Mouse (Mus musculus) layer of hippocampus, adult 2 months (tissue): ENCODE results near the gene Rad51d. TPM values are rescaled to one million over a fixed set of nuclear protein-coding genes. Genes with fewer than 3 reads are reported as not detected.
A peak's percentile ranks its signal among the peaks of the same experiment; 100 is the strongest.

Experiments used
- DNase-seq, 2 experiments: peaks; one replicate each; pipeline ENCODE4 v3.0.0; 2022; ENCODE audit warnings: low spot score in 2 of 2
- H3K27ac ChIP-seq: fragments of 200-600 bp; 2 replicates; pipeline ENCODE4 v1.8.1; 2022
- H3K4me3 ChIP-seq: fragments of 200-600 bp; 2 replicates; pipeline ENCODE4 v1.8.1; 2022; ENCODE audit warnings: mild to moderate bottlenecking
- CTCF ChIP-seq: fragments of 200-600 bp; conservative IDR thresholded peaks from 2 replicates; pipeline ENCODE4 v1.8.1; 2022; ENCODE audit warnings: antibody characterized with exemption, mild to moderate bottlenecking, moderate library complexity
- total RNA-seq, 2 experiments: library from RNA; stranded (reverse); gene quantifications; 2 replicates each; pipeline ENCODE4 v1.2.3; 2021

Gene Rad51d
- total RNA-seq, 2 experiments from 2014 or later, result 15.1 to 16.4 TPM

GRCm38 (mm10) chr11:82861558-82861957, 28.9 kb downstream of the Rad51d start:
- Histone ChIP-seq H3K27ac (no peak overlapping the region), H3K4me3 (no peak overlapping the region)
- TF ChIP-seq CTCF, result no peak
- no peak for DNase-seq

- DNase-seq, result no peak
- no peak overlapping the region for H3K27ac ChIP-seq
- no peak overlapping the region for H3K4me3 ChIP-seq
- TF ChIP-seq CTCF, result no peak
Measured at GRCm38 (mm10) chr11:82860759-82861158, 29.7 kb downstream of the Rad51d start.

- TF ChIP-seq CTCF, result no peak
- Histone ChIP-seq H3K27ac (peak overlapping the region; percentile 64), H3K4me3 (no peak overlapping the region)
- no peak for DNase-seq
Measured at GRCm38 (mm10) chr11:82857307-82857848, 33.0 kb downstream of the Rad51d start.

- DNase-seq, result no peak
- peak overlapping the region; percentile 64; the same call in 1 of the 2 replicates for H3K27ac ChIP-seq
- TF ChIP-seq CTCF, result no peak
- H3K4me3 ChIP-seq, result no peak overlapping the region
Measured at GRCm38 (mm10) chr11:82856032-82856431, 34.4 kb downstream of the Rad51d start.

GRCm38 (mm10) chr11:82855327-82855973, 35.0 kb downstream of the Rad51d start:
- Histone ChIP-seq H3K27ac (peak overlapping the region; percentile 15), H3K4me3 (no peak overlapping the region)
- DNase-seq, result no peak
- TF ChIP-seq CTCF, result no peak

- Histone ChIP-seq H3K4me3 (no peak overlapping the region), H3K27ac (no peak overlapping the region)
- TF ChIP-seq CTCF, result no peak
- no peak for DNase-seq
Measured at GRCm38 (mm10) chr11:82854111-82854510, 36.3 kb downstream of the Rad51d start.

GRCm38 (mm10) chr11:82852958-82853357, 37.5 kb downstream of the Rad51d start:
- no peak for DNase-seq
- no peak for TF ChIP-seq CTCF
- H3K4me3 ChIP-seq, result no peak overlapping the region
- H3K27ac ChIP-seq, result no peak overlapping the region

GRCm38 (mm10) chr11:82852540-82852939, 37.9 kb downstream of the Rad51d start:
- H3K27ac ChIP-seq, result no peak overlapping the region
- no peak overlapping the region for H3K4me3 ChIP-seq
- TF ChIP-seq CTCF, result no peak
- DNase-seq, result no peak

GRCm38 (mm10) chr11:82852115-82852514, 38.3 kb downstream of the Rad51d start:
- DNase-seq, result no peak
- Histone ChIP-seq H3K4me3 (no peak overlapping the region), H3K27ac (no peak overlapping the region)
- no peak for TF ChIP-seq CTCF

- 0 out of 2 replicates have a peak overlapping the region, but pooled peaks have one; percentile 39 for H3K27ac ChIP-seq
- no peak for TF ChIP-seq CTCF
- no peak overlapping the region for H3K4me3 ChIP-seq
- DNase-seq, result no peak
Measured at GRCm38 (mm10) chr11:82850259-82850658, 40.2 kb downstream of the Rad51d start.

- peak overlapping the region; percentile 49; the same call in 1 of the 2 replicates for H3K27ac ChIP-seq
- no peak for DNase-seq
- H3K4me3 ChIP-seq, result no peak overlapping the region
- no peak for TF ChIP-seq CTCF
Measured at GRCm38 (mm10) chr11:82847571-82848000, 42.8 kb downstream of the Rad51d start.

- no peak overlapping the region for H3K4me3 ChIP-seq
- no peak for TF ChIP-seq CTCF
- DNase-seq, result no peak
- peak overlapping the region; percentile 49; the same call in 1 of the 2 replicates for H3K27ac ChIP-seq
Measured at GRCm38 (mm10) chr11:82846938-82847337, 43.5 kb downstream of the Rad51d start.

- Histone ChIP-seq H3K4me3 (peak overlapping the region; percentile 11; the same call in 1 of the 2 replicates), H3K27ac (peak overlapping the region; percentile 86)
- TF ChIP-seq CTCF, result no peak
- DNase-seq, result no peak
Measured at GRCm38 (mm10) chr11:82846079-82846436, 44.4 kb downstream of the Rad51d start.

GRCm38 (mm10) chr11:82845415-82846078, 44.9 kb downstream of the Rad51d start:
- peak; percentile 30 to 53 for DNase-seq
- peak overlapping the region; percentile 11 for H3K4me3 ChIP-seq
- peak overlapping the region; percentile 86 for H3K27ac ChIP-seq

More at GRCm38 (mm10) chr11:82845415-82846078, 44.9 kb downstream of the Rad51d start:
- peak; percentile 26 for TF ChIP-seq CTCF
